Mouse (Mus musculus) lung, adult 2 months (tissue): Measurements from ENCODE around the gene Pan2.

Source experiments
- CTCF ChIP-seq: fragments of 200-500 bp; IDR thresholded peaks from 2 replicates; pipeline ENCODE4 v1.5.1; 2011; ENCODE audit warnings: mild to moderate bottlenecking, low read length, control low read depth; ENCODE audit not compliant: insufficient read depth
- POLR2A ChIP-seq: fragments of 200-500 bp; IDR thresholded peaks from 2 replicates; pipeline ENCODE4 v1.6.1; 2011; ENCODE audit warnings: low read depth, mild to moderate bottlenecking, control low read depth, low read length, borderline replicate concordance; ENCODE audit errors: extremely low read depth

DNA sequence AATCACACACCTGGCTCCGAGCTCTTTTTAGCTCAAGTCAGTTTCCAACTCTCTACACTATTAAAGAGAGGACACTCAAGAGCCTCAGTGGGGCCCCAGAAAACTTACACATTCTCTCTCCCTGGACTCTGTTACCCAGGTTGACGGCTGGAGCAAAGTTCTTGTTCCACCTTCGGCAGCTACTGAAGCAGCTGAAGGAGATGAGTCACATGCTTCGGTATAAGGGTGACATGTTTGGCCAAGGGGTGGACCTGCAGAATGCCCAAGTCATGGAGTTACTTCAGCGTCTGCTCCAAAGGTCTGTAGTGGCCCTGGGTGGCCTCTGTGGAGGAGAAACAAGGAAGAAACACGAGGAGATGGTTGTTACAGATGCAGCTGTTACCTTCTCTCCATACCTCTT is 22.2 kb upstream of the Pan2 start:
- TF ChIP-seq CTCF (no peak), POLR2A (no peak)
